Mouse (Mus musculus) lung, embryonic 16.5 days (tissue): ENCODE measurements at regions not wholly inside any gene's neighbourhood (a gene's known extent, or its start where the extent isn't known, plus 50 kb on each side); places are given as distances from the start of the nearest gene placed in this dataset.
"Not testable (repeated sequence)": the region's sequence is repeated elsewhere in the genome, so short reads cannot be mapped to it uniquely, and the experiment has no call there.

Source experiments
- ATAC-seq: fragments of 200-750 bp; cut with Nextera tagmentation; 2 replicates; pipeline ENCODE4 v1.8.0; 2017; ENCODE audit warnings: low read depth, mild to moderate bottlenecking, moderate library complexity
- H3K27ac ChIP-seq: fragments of 300-500 bp; sonication (generic); 2 replicates; pipeline ENCODE4 v1.5.1; 2014; ENCODE audit warnings: mild to moderate bottlenecking, control low read depth, low read length
- H3K27me3 ChIP-seq: fragments of 300-500 bp; sonication (generic); 2 replicates; pipeline ENCODE4 v1.6.1; 2014; ENCODE audit warnings: low read depth, low read length, mixed read lengths; ENCODE audit not compliant: control insufficient read depth, insufficient read depth
- H3K36me3 ChIP-seq: fragments of 300-500 bp; sonication (generic); 2 replicates; pipeline ENCODE4 v1.6.1; 2014; ENCODE audit warnings: low read length; ENCODE audit not compliant: control insufficient read depth, insufficient read depth
- H3K4me1 ChIP-seq: fragments of 300-500 bp; sonication (generic); replicated peaks from 2 replicates; pipeline ENCODE4 v1.6.1; 2014; ENCODE audit warnings: low read length, mixed read lengths; ENCODE audit not compliant: control insufficient read depth, insufficient read depth
- H3K4me2 ChIP-seq: fragments of 300-500 bp; sonication (generic); 2 replicates; pipeline ENCODE4 v1.6.1; 2014; ENCODE audit warnings: low read depth, low read length, control low read depth
- H3K4me3 ChIP-seq: fragments of 300-500 bp; sonication (generic); 2 replicates; pipeline ENCODE4 v1.5.1; 2014; ENCODE audit warnings: mild to moderate bottlenecking, low read length, control low read depth
- H3K9ac ChIP-seq: fragments of 300-500 bp; sonication (generic); 2 replicates; pipeline ENCODE4 v1.6.1; 2014; ENCODE audit warnings: low read length, control low read depth
- H3K9me3 ChIP-seq: fragments of 300-500 bp; sonication (generic); 2 replicates; pipeline ENCODE4 v1.6.1; 2016; ENCODE audit warnings: low read length; ENCODE audit not compliant: control insufficient read depth
- WGBS: fragments of 180-500 bp; shearing (Covaris S2); extraction: QIAGEN DNeasy Blood & Tissue Kit; methylation state at CpG from one replicate; pipeline ENCODE4 v1.1.7; 2014; 5-methylcytosine and 5-hydroxymethylcytosine counted together

DNA sequence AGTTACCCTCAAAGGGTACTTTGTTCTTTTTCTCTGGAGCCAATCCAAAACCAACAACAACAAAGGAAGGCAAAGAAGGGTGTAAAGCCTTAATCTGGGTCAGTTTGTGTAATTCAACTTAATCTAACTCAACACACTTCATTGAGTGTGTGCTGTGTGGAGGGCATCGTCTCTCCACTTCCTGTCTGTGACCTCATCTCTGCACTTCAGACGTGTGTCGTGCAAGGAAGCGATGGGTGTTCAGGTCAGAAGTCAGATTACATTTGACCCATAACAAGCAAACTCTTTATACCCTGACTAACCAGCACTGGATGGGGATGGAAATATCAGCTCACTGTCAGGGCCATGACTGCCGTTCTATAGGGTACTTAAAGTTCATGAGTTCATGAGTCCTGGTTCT is 138.0 kb upstream of the Sox5 start:
- Histone ChIP-seq H3K27ac (peak overlapping the region; percentile 15; the same call in 1 of the 2 replicates), H3K36me3 (no peaks in the 10 kb centered on the region), H3K9ac (no peak overlapping the region), H3K4me3 (no peak overlapping the region), H3K9me3 (no peaks in the 10 kb centered on the region), H3K4me1 (peaks cover 6% of the 10 kb centered on the region), H3K4me2 (no peak overlapping the region), H3K27me3 (no peaks in the 10 kb centered on the region)
- ATAC-seq, result peak; percentile 76
- WGBS, result 4% methylated on average over 5 of the region's 5 CpGs

DNA sequence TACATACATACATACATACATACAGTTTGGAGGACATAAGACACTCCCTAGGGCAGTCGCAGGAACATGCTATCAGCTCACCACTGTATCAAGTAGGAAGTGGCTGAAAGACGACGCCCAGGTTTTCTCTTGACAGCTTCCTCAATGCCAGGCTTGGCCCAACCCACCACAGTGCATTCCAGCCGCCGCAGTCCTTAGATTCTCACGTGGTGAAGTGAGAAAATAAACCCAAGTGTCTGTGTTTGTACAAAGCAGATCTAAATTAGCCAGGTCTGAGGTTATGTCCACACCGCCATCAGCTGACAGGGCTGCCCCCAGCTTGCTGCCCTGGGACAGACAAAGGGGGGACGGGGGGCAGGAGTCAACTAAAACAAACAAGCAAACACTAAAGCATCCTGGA is 135.4 kb upstream of the Sox5 start:
- H3K4me1 ChIP-seq, result peaks cover 6% of the 10 kb centered on the region
- H3K4me2 ChIP-seq, result no peak overlapping the region
- H3K27ac ChIP-seq, result no peak overlapping the region; the same call in 1 of the 2 replicates
- H3K9me3 ChIP-seq, result no peaks in the 10 kb centered on the region
- WGBS, result 11% methylated on average over 8 of the region's 8 CpGs
- ATAC-seq, result peak; percentile 88
- no peaks in the 10 kb centered on the region for H3K27me3 ChIP-seq
- H3K36me3 ChIP-seq, result no peaks in the 10 kb centered on the region
- no peak overlapping the region for H3K4me3 ChIP-seq
- H3K9ac ChIP-seq, result 0 out of 2 replicates have a peak overlapping the region, but pooled peaks have one; percentile 35

DNA sequence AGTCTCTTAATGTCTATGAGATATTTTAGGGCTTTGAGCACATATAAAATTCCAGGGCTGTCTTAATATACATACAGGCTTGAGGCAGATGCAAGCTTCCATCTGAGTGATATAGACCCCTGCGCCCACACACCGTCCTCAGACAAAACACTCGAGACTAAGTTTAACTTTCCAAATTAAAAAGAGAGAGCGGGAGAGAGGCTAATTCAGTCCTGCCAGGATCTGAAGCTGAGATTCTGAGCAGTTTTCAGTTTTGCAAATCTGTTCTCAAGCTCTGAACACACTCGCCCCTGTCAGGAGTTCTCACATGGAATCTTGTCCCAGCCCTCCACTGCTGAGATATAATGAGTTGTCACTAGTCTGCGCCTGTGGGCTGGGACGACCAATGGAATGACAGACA is 130.0 kb upstream of the Sox5 start:
- WGBS, result 74% methylated on average over 7 of the region's 7 CpGs
- Histone ChIP-seq H3K4me2 (no peak overlapping the region), H3K9ac (no peak overlapping the region), H3K4me3 (no peak overlapping the region), H3K4me1 (no peaks in the 10 kb centered on the region), H3K27me3 (no peaks in the 10 kb centered on the region), H3K9me3 (no peaks in the 10 kb centered on the region), H3K27ac (no peak overlapping the region), H3K36me3 (no peaks in the 10 kb centered on the region)
- no peak for ATAC-seq

DNA sequence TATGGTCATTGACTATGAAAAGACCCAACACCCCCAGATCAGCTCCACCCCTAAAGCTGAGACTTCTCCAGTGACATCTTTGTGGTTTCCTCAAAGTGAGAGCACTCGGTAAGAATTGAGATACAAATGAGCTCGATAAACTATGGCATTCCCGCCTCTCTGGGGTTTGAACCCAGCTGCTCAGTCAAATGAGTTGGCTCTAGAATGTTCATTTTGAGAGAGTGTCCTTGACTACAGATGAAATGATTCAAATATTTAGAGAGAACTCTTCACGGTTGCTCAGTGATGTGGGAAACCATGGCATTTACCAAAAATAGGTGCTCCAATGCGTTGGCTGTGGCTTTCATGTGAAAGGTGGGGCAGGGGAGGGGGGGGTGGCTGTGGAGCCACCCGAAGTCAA is 128.6 kb upstream of the Sox5 start:
- H3K9me3 ChIP-seq, result no peaks in the 10 kb centered on the region
- ATAC-seq, result no peak

DNA sequence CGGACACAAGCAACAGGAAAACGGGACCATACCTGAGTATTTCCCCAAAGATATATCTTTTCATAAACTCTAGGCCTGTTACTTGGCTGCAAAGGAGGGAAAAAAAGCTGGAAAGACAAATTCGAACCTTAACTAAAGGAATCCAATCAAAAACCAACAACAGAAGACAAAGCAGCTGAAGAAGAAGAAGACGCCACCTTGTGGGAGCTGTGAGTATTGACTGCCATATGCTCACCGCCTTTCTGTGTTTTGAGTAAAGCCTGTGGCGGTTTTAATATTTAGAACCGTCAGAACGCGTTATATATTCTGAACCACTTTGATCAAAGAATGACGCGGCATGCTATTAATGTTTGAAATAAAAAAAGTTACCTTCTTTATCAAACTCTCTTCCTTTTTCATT is 126.9 kb upstream of the Sox5 start:
- 91% methylated on average over 11 of the region's 11 CpGs for WGBS
- no peaks in the 10 kb centered on the region for H3K9me3 ChIP-seq

More for the DNA sequence above, 128.6 kb upstream of the Sox5 start:
- H3K4me2 ChIP-seq, result no peak overlapping the region
- H3K9ac ChIP-seq, result no peak overlapping the region
- no peaks in the 10 kb centered on the region for H3K4me1 ChIP-seq
- no peak overlapping the region for H3K27ac ChIP-seq
- 59% methylated on average over 6 of the region's 6 CpGs for WGBS
- H3K36me3 ChIP-seq, result no peaks in the 10 kb centered on the region
- H3K27me3 ChIP-seq, result no peaks in the 10 kb centered on the region
- no peak overlapping the region for H3K4me3 ChIP-seq

DNA sequence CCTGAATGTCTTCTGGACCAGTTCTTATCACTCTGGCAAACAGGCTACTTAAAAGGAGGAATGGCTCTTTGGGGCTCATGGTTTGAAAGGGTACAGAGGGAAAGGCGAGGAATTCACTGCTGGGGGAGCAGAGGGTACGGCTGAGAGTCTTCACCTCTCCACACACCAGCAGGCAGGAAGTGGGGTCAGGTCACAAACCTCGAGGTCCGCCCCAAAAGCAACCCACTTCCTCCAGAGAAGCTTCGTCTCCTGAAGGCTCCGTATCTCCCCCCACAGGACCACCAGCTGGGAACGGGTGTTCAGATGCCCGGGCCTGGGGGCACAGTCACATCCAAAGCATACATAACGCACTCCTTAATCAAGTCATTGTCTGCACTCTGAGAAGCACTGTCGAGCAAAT is 121.4 kb upstream of the Sox5 start:
- WGBS, result 19% methylated on average over 10 of the region's 10 CpGs
- no peaks in the 10 kb centered on the region for H3K27me3 ChIP-seq

More for the DNA sequence above, 126.9 kb upstream of the Sox5 start:
- Histone ChIP-seq H3K9ac (no peak overlapping the region), H3K27ac (no peak overlapping the region), H3K27me3 (no peaks in the 10 kb centered on the region), H3K4me3 (no peak overlapping the region), H3K36me3 (no peaks in the 10 kb centered on the region), H3K4me2 (no peak overlapping the region), H3K4me1 (peaks cover under 1% of the 10 kb centered on the region; the same call in 1 of the 2 replicates)
- no peak for ATAC-seq

DNA sequence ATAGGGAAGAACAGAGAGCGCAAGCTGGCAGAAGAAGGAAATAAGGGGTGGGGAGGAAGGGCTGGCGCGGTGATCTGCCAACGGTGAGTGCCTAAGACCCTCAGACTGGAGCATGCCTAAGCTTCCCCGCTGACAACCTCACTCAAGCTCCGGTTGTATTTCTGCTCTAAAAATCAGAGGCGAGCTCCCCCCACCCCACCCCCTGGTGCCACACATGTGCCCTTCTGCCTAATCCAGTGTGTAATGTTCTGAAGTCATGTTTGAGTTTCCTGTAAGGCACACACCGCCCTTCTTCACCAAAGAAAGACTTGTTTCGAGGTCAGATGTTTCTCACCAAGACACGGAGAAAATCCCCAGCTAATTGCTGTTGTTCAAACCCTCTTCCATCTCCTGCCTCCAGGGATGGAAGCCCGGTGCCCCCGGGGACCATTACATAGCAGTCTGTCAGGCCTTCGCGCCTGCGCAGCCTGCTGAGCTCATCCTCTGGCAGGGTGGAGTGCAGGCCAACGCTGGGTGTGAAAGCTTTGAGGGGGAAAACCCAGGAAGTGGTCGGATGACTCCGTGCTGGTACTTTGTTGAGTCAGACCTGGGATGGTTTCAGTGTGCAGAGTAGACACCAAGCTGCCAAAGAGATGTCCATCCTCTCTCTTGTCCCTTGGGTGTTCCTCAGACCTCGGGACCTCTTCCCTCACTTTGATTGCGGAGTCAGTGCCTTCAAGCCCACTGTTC is 120.7 kb upstream of the Sox5 start:
- no peak overlapping the region for H3K9ac ChIP-seq
- 43% methylated on average over 20 of the region's 20 CpGs for WGBS
- no peaks in the 10 kb centered on the region for H3K9me3 ChIP-seq
- peak overlapping the region; percentile 35 for H3K4me2 ChIP-seq
- no peak overlapping the region for H3K4me3 ChIP-seq
- 0 out of 2 replicates have a peak overlapping the region, but pooled peaks have one; percentile 12 for H3K27ac ChIP-seq
- H3K4me1 ChIP-seq, result peaks cover 16% of the 10 kb centered on the region
- peak; percentile 64 for ATAC-seq
- H3K27me3 ChIP-seq, result no peaks in the 10 kb centered on the region
- no peaks in the 10 kb centered on the region for H3K36me3 ChIP-seq

More for the DNA sequence above, 121.4 kb upstream of the Sox5 start:
- Histone ChIP-seq H3K4me1 (peaks cover 16% of the 10 kb centered on the region), H3K36me3 (no peaks in the 10 kb centered on the region), H3K27ac (0 out of 2 replicates have a peak overlapping the region, but pooled peaks have one; percentile 15), H3K4me2 (no peak overlapping the region), H3K9ac (no peak overlapping the region), H3K4me3 (no peak overlapping the region), H3K9me3 (no peaks in the 10 kb centered on the region)
- ATAC-seq, result no peak; the same call in 1 of the 2 replicates

DNA sequence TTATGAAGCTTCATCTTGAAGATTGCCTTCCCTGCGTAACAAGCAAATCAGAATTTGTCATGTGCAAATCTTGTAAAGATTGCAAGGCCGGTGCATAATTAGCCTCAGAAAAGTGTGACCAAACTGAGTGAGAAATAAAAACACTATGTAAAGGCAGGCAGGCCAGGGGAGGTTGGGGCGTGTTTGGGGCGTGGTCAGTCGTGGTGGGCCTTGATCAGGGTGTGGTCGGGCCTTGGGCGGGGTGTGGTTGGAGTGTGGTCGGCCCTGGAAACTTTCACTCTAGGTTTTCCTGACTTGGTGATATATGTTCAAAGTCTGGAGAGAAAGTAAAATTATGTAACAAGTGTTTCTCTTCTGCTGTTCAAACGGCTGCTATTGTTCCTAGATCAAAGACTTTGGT is 120.0 kb upstream of the Sox5 start:
- H3K4me3 ChIP-seq, result no peak overlapping the region

DNA sequence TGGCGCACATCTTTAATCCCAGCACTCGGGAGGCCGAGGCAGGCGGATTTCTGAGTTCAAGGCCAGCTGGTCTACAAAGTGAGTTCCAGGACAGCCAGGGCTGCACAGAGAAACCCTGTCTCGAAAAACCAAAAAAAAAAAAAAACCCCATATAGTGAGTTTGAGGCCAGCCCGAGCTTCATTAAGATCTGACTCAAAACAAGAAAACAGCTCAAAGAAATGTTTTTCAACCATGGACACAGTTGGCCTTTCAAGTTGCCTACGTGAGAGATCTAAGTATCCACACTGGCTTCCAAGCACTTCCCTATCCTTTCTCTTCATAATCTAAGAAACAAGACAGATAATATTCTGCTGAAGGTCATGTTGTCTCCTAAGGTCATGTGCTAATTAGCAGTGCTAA is 119.1 kb upstream of the Sox5 start:
- H3K27me3 ChIP-seq, result not testable (repeated sequence)

More for the DNA sequence above, 120.0 kb upstream of the Sox5 start:
- Histone ChIP-seq H3K9me3 (no peaks in the 10 kb centered on the region), H3K36me3 (no peaks in the 10 kb centered on the region), H3K27me3 (no peaks in the 10 kb centered on the region), H3K4me1 (peaks cover 16% of the 10 kb centered on the region), H3K27ac (0 out of 2 replicates have a peak overlapping the region, but pooled peaks have one; percentile 12), H3K9ac (no peak overlapping the region), H3K4me2 (peak overlapping the region; percentile 35)
- no peak for ATAC-seq
- WGBS, result 45% methylated on average over 9 of the region's 9 CpGs

More for the DNA sequence above, 119.1 kb upstream of the Sox5 start:
- WGBS, result 93% methylated on average over 7 of the region's 7 CpGs
- peaks cover 16% of the 10 kb centered on the region for H3K4me1 ChIP-seq
- ATAC-seq, H3K27ac ChIP-seq, H3K4me2 ChIP-seq, H3K9ac ChIP-seq, H3K36me3 ChIP-seq, H3K4me3 ChIP-seq, H3K9me3 ChIP-seq: not testable (repeated sequence)
